Mouse (Mus musculus) limb, embryonic 13.5 days (tissue): Measurements from ENCODE around the gene Ctsa. TPM values are rescaled to one million over a fixed set of nuclear protein-coding genes. Genes with fewer than 3 reads are reported as not detected.

Experiments
- ATAC-seq: fragments of 200-750 bp; cut with Nextera tagmentation; 2 replicates; pipeline ENCODE4 v1.8.0; 2017; ENCODE audit warnings: low read depth, moderate number of reproducible peaks, moderate TSS enrichment; ENCODE audit not compliant: low FRiP score
- H3K27ac ChIP-seq: fragments of 300-500 bp; sonication (generic); 2 replicates; pipeline ENCODE4 v1.5.1; 2015; ENCODE audit warnings: inconsistent platforms, mild to moderate bottlenecking, moderate library complexity
- H3K27me3 ChIP-seq: fragments of 300-500 bp; sonication (generic); 2 replicates; pipeline ENCODE4 v1.6.1; 2015; ENCODE audit warnings: mild to moderate bottlenecking, inconsistent platforms
- H3K36me3 ChIP-seq: fragments of 300-500 bp; sonication (generic); 2 replicates; pipeline ENCODE4 v1.6.1; 2015; ENCODE audit warnings: inconsistent platforms, mild to moderate bottlenecking, moderate library complexity
- H3K4me1 ChIP-seq: fragments of 300-500 bp; sonication (generic); 2 replicates; pipeline ENCODE4 v1.6.1; 2015; ENCODE audit warnings: inconsistent platforms
- H3K4me2 ChIP-seq: fragments of 300-500 bp; sonication (generic); replicated peaks from 2 replicates; pipeline ENCODE4 v1.6.1; 2015; ENCODE audit warnings: inconsistent platforms, mild to moderate bottlenecking, moderate library complexity
- H3K4me3 ChIP-seq: fragments of 300-500 bp; sonication (generic); 2 replicates; pipeline ENCODE4 v1.5.1; 2015; ENCODE audit warnings: moderate library complexity, mild to moderate bottlenecking, inconsistent platforms
- H3K9ac ChIP-seq: fragments of 300-500 bp; sonication (generic); 2 replicates; pipeline ENCODE4 v1.6.1; 2015; ENCODE audit warnings: mild to moderate bottlenecking, inconsistent platforms
- H3K9me3 ChIP-seq: fragments of 300-500 bp; sonication (generic); 2 replicates; pipeline ENCODE4 v1.6.1; 2016; ENCODE audit warnings: inconsistent platforms
- WGBS: fragments of 180-500 bp; shearing (Covaris S2); methylation state at CpG from one replicate; pipeline ENCODE4 v1.1.7; 2015; 5-methylcytosine and 5-hydroxymethylcytosine counted together
- polyA plus RNA-seq: library from polyadenylated mRNA; unstranded; fragments of >200 nt; fragmentation: Nextera tagmentation; extraction: Ambion mirVana; gene quantifications from 2 replicates; pipeline ENCODE4 v1.2.1, GENCODE M21; 2015

The Ctsa gene
- 131 and 135 TPM in 2 replicates for polyA plus RNA-seq

DNA sequence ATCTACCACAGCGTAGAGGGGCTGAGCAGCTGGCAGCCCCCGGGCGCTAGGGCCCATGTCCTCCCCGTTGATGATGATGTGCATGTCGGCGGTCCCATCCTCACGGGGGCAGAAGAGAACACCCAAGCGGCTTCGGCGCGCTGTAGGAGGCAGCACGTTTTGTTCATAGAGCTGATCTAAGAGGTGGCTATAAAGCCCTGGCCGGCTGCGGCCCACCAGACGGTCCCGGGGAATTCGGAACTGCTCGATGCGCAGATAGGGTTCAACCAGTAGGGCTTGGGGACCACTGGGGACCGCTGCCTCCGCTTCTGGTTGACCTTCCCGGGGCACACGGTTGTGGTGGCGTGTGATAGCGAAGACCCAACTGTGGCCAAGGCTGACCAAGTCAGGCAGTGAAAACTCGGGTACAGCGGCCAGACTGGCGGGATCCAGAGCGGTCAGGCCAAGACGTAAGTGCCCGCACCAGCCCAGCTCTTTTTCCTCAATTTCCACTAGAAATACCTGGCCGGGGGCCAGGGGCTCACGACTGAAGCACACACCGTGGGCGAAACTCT lies at the start of gene Ctsa:
TSS of gene Ctsa (plus strand) at position 126 of the 554 bp plus-strand sequence.
- Histone ChIP-seq H3K9ac (peak within 1 kb of the TSS; percentile 86), H3K4me3 (peak within 1 kb of the TSS; percentile 78), H3K4me1 (peaks cover 18% of the 10 kb centered on the region), H3K27ac (peak within 1 kb of the TSS; percentile 75), H3K9me3 (no peaks in the 10 kb centered on the region), H3K4me2 (peak within 1 kb of the TSS; percentile 98), H3K36me3 (peaks cover 37% of the 10 kb centered on the region), H3K27me3 (no peaks in the 10 kb centered on the region)
- WGBS: 1% methylated on average over 35 of the region's 35 CpGs
- ATAC-seq: peak; percentile 34; the same call in 1 of the 2 replicates

- H3K4me3 ChIP-seq: no peak overlapping the region
- H3K4me1 ChIP-seq: peaks cover 18% of the 10 kb centered on the region
- no peak overlapping the region for H3K4me2 ChIP-seq
- no peak for ATAC-seq
- H3K9me3 ChIP-seq: no peaks in the 10 kb centered on the region
- 76% methylated on average over 7 of the region's 7 CpGs for WGBS
- H3K27ac ChIP-seq: no peak overlapping the region
- no peaks in the 10 kb centered on the region for H3K27me3 ChIP-seq
- H3K36me3 ChIP-seq: peaks cover 6% of the 10 kb centered on the region
- no peak overlapping the region for H3K9ac ChIP-seq
Observed at GRCm38 (mm10) chr2:164783926-164784581, 48.6 kb upstream of the Ctsa start.

DNA sequence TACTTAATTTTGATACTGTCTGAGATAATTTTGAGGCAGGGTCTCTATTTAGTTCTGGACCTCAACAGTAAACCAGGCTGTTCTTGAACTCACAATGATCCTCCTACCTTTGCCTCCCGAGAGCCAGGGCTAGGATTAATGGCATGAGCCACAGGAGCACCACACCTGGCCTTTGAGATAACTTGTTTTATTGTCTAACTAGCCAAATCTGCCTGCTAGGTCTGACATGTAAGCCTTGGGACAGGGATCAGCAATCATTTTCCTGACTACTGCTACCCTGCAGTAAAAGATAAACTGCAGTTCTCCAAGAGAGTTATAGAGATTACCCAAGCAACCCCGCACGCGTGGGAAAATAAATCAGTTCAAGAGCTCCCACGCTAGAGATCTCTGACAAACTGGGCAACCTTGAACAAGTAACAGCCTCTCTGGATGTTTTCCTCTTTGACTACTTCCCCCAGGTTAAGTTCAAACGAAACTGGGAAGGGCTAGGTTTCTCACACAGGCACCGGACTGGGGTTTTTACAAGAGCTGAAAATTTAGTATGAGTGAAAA lies 47.7 kb upstream of the Ctsa start:
- Histone ChIP-seq H3K4me3 (peak overlapping the region; percentile 70), H3K9me3 (no peaks in the 10 kb centered on the region), H3K36me3 (peaks cover 9% of the 10 kb centered on the region), H3K4me2 (peak overlapping the region; percentile 80), H3K4me1 (peaks cover 18% of the 10 kb centered on the region), H3K27me3 (no peaks in the 10 kb centered on the region), H3K27ac (peak overlapping the region; percentile 84; the same call in 1 of the 2 replicates), H3K9ac (peak overlapping the region; percentile 82)
- WGBS: 4% methylated on average over 7 of the region's 7 CpGs
- no peak for ATAC-seq

DNA sequence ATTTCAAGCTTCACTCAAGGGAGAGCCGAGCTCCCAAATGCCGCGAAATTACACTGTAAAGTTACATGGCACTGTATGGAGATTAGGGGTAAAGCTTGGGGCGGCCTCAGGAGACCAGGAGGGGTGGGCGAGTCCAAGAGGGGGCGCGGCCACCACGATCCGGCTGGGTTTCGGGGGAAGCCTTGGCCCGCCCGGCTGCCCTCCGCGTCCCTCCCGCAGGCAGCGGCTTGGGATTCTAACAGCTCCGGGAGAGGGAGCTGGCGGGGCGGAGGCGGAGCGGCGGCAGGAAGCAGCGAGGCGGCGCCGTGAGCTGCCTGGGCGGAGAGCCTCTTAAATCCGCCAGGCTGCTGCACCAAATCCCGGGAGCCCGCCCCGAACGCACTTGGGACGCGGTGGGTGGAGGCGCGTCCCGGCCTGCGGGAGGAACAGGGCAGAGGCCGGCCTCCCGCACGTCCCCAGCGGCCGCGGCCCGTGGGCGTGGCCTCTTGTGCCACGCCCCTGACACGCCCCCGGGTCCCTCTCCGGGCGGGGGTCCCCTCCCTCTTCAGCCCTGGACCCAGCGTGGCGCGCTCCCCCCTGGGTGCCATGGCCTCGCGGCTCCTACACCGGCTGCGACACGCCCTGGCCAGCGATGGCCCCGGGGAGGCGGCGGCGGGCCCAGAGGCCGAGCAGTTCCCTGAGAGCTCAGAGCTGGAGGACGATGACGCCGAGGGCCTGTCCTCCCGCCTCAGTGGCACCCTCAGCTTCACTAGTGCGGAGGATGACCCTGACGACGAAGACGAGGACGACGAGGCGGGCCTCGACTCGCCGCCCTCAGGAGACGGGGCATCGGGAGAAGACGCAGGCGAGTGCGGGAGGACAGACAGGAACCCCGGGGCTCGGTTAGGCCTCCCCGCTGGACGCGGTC lies 46.9 kb upstream of the Ctsa start, which contains the start of gene Snx21:
TSS of gene Snx21 (plus strand) at position 343 of the 907 bp plus-strand sequence.
- peak; percentile 86 for ATAC-seq
- peak within 1 kb of the TSS; percentile 82 for H3K9ac ChIP-seq
- under 1% methylated on average over 70 of the region's 89 CpGs for WGBS
- H3K4me3 ChIP-seq: peak within 1 kb of the TSS; percentile 70
- peaks cover 18% of the 10 kb centered on the region for H3K4me1 ChIP-seq
- H3K4me2 ChIP-seq: peak within 1 kb of the TSS; percentile 80
- H3K36me3 ChIP-seq: peaks cover 15% of the 10 kb centered on the region
- H3K27me3 ChIP-seq: no peaks in the 10 kb centered on the region
- H3K9me3 ChIP-seq: no peaks in the 10 kb centered on the region
- H3K27ac ChIP-seq: peak within 1 kb of the TSS; percentile 84

DNA sequence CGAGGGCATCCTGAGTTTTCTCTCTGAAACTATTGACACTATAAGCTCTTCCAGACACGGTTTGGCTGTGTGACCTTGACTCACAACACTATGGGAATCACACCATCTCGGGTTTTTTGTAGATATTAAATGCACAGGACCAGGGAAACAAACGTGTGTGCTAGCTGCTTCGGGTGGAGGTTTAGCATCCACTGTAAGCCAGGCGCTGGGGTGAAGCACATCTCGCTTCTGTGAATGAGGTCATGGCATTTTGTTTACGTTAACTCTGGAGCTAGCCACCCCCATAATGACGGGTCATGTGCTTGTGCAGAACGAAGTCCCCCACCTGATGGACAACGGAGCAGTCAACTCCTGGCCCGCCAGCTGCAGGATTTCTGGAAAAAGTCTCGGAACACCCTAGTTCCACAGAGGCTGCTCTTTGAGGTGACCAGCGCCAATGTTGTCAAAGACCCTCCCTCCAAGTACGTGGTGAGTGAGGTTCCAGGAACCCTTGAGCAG lies 46.2 kb upstream of the Ctsa start:
- peak overlapping the region; percentile 82 for H3K9ac ChIP-seq
- no peaks in the 10 kb centered on the region for H3K9me3 ChIP-seq
- H3K4me1 ChIP-seq: peaks cover 18% of the 10 kb centered on the region
- 6% methylated on average over 15 of the region's 15 CpGs for WGBS
- peak overlapping the region; percentile 69 for H3K27ac ChIP-seq
- peak overlapping the region; percentile 80 for H3K4me2 ChIP-seq
- H3K36me3 ChIP-seq: peaks cover 22% of the 10 kb centered on the region
- H3K27me3 ChIP-seq: no peaks in the 10 kb centered on the region
- peak; percentile 25 for ATAC-seq
- H3K4me3 ChIP-seq: peak overlapping the region; percentile 70

DNA sequence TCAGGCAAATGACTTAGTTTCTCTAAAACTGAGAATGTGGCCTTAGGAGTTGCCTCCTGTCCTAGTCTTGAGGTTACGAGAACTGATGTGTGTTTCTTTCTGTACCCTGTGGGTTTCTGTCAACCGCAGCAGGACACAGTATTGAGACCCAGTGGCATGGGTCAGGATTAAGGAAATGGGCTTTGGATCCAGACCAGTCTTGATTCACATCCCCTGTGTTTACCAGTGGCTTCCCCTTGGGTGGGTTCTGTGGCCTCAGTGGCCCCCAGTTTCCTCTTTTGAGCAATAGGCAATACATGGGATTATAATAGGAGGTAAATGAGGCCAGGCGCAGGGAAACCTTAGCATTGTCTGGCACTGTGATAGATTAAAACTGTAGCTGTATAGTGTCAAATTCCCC lies 45.6 kb upstream of the Ctsa start:
- H3K27ac ChIP-seq: no peak overlapping the region; the same call in 1 of the 2 replicates

GRCm38 (mm10) chr2:164787779-164788178 lies 44.9 kb upstream of the Ctsa start:
- ATAC-seq: no peak
- Histone ChIP-seq H3K36me3 (peaks cover 36% of the 10 kb centered on the region), H3K27me3 (no peaks in the 10 kb centered on the region), H3K27ac (no peak overlapping the region), H3K4me1 (peaks cover 18% of the 10 kb centered on the region), H3K9me3 (no peaks in the 10 kb centered on the region), H3K4me3 (no peak overlapping the region; the same call in 1 of the 2 replicates), H3K4me2 (peak overlapping the region; percentile 11; the same call in 1 of the 2 replicates), H3K9ac (no peak overlapping the region)
- WGBS: 85% methylated on average over 10 of the region's 10 CpGs

More for the DNA sequence above, 45.6 kb upstream of the Ctsa start:
- WGBS: 83% methylated on average over 3 of the region's 3 CpGs
- no peak for ATAC-seq
- Histone ChIP-seq H3K27me3 (no peaks in the 10 kb centered on the region), H3K4me3 (peak overlapping the region; percentile 70), H3K9ac (no peak overlapping the region), H3K4me2 (peak overlapping the region; percentile 80), H3K36me3 (peaks cover 28% of the 10 kb centered on the region), H3K9me3 (no peaks in the 10 kb centered on the region), H3K4me1 (peaks cover 18% of the 10 kb centered on the region)

GRCm38 (mm10) chr2:164788411-164788810 lies 44.3 kb upstream of the Ctsa start:
- H3K27ac ChIP-seq: no peak overlapping the region
- no peak for ATAC-seq
- H3K4me3 ChIP-seq: no peak overlapping the region
- no peaks in the 10 kb centered on the region for H3K9me3 ChIP-seq
- peak overlapping the region; percentile 4; the same call in 1 of the 2 replicates for H3K9ac ChIP-seq
- H3K4me2 ChIP-seq: 0 out of 2 replicates have a peak overlapping the region, but pooled peaks have one; percentile 3
- H3K27me3 ChIP-seq: no peaks in the 10 kb centered on the region
- H3K4me1 ChIP-seq: peaks cover 18% of the 10 kb centered on the region
- peaks cover 42% of the 10 kb centered on the region for H3K36me3 ChIP-seq
- WGBS: 69% methylated on average over 4 of the region's 4 CpGs

DNA sequence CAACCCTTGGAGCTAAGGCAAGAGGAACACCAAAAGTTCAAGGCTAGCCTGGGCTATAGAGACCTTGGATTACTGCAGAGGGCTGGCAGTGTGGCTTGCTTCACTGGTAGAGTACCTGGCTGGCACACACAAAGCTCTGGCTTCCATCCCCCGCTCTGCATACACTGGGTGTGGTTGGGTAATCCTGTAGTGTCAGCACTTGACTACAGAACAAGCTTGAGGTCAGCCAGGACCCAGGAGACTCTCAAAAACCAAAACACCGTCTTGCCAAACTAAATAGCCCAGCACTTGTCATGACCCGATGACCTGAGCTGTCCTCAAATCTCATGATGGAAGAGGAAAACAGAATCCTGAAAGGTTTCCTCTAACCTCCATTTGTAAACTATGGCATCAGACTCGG lies 42.2 kb upstream of the Ctsa start:
- no peak overlapping the region for H3K4me2 ChIP-seq
- peaks cover 55% of the 10 kb centered on the region for H3K36me3 ChIP-seq
- H3K9me3 ChIP-seq: no peaks in the 10 kb centered on the region
- ATAC-seq: no peak
- H3K4me3 ChIP-seq: no peak overlapping the region
- no peak overlapping the region for H3K27ac ChIP-seq
- WGBS: 82% methylated on average over 4 of the region's 4 CpGs
- no peaks in the 10 kb centered on the region for H3K27me3 ChIP-seq
- H3K4me1 ChIP-seq: peaks cover 11% of the 10 kb centered on the region
- no peak overlapping the region for H3K9ac ChIP-seq

- H3K36me3 ChIP-seq: peaks cover 69% of the 10 kb centered on the region
- no peak overlapping the region for H3K4me2 ChIP-seq
- WGBS: 92% methylated on average over 18 of the region's 18 CpGs
Observed at GRCm38 (mm10) chr2:164791841-164792261, 40.8 kb upstream of the Ctsa start.

DNA sequence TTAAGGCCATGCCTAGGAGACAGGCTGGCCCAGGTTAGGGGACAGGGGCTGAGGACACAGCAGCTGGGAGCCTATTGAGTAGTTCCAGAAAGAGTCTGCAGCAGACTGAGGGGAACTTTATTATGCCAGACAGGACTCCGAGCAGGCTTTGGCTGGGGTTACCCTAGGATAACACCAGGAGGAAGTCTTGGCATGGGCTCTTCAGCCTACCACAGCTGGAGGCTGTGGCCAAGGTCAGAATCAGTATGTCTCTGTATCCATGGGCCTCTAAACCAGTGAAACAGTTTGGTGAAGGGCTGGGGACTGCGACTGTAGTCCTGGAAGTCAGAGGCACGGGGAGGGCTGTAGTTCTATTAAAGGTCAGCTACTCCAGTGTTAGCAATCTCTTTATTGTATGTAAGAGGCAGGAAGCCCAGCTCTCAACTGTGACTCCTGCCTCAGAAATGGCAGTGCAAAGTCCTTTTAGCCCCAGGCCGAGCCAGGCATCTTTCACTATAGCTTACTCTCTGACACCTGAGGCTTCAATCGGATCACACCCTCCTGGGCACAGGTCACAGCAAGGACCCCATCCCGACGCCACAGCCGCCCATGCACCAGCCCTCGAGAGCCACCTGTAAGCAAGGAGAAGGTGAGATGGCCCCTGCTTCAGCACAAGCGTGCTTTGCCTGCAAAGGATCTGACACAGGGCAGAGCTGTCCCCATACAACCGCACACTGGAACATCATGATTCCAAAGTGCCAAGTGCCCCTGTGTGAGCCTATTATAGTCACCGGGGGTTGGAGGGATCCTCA lies 40.1 kb upstream of the Ctsa start:
- Histone ChIP-seq H3K27ac (no peak overlapping the region), H3K9ac (no peak overlapping the region), H3K36me3 (peaks cover 72% of the 10 kb centered on the region), H3K4me1 (no peaks in the 10 kb centered on the region), H3K4me2 (no peak overlapping the region), H3K27me3 (no peaks in the 10 kb centered on the region), H3K4me3 (no peak overlapping the region), H3K9me3 (no peaks in the 10 kb centered on the region)
- 93% methylated on average over 12 of the region's 12 CpGs for WGBS
- no peak for ATAC-seq

More at GRCm38 (mm10) chr2:164791841-164792261, 40.8 kb upstream of the Ctsa start:
- Histone ChIP-seq H3K9ac (no peak overlapping the region), H3K9me3 (no peaks in the 10 kb centered on the region), H3K4me1 (peaks cover 5% of the 10 kb centered on the region), H3K27ac (no peak overlapping the region), H3K27me3 (no peaks in the 10 kb centered on the region), H3K4me3 (no peak overlapping the region)
- ATAC-seq: no peak
